Mouse (Mus musculus) liver, adult 2 months (tissue): ENCODE measurements around the gene Dhx8. TPM values are rescaled to one million over a fixed set of nuclear protein-coding genes. Genes with fewer than 3 reads are reported as not detected.
A peak's percentile ranks its signal among the peaks of the same experiment; 100 is the strongest.

Source experiments
- DNase-seq: peaks from one replicate; pipeline ENCODE4 v3.0.0-alpha.2; 2011; ENCODE audit warnings: low read depth, low spot score; ENCODE audit errors: extremely low read depth
- H3K27ac ChIP-seq: fragments of 200-500 bp; replicated peaks from 2 replicates; pipeline ENCODE4 v1.5.1; 2012; ENCODE audit warnings: low read depth, mild to moderate bottlenecking, control low read depth, inconsistent platforms, low read length; ENCODE audit not compliant: insufficient read depth
- H3K27me3 ChIP-seq: fragments of 200-500 bp; 2 replicates; pipeline ENCODE4 v1.6.1; 2012; ENCODE audit warnings: mild to moderate bottlenecking, moderate library complexity, low read length, inconsistent platforms; ENCODE audit not compliant: control insufficient read depth, insufficient read depth
- H3K36me3 ChIP-seq: fragments of 200-500 bp; 2 replicates; pipeline ENCODE4 v1.6.1; 2012; ENCODE audit warnings: low read length, inconsistent platforms; ENCODE audit not compliant: control insufficient read depth, insufficient read depth
- H3K4me1 ChIP-seq: fragments of 200-500 bp; 2 replicates; pipeline ENCODE4 v1.6.1; 2011; ENCODE audit warnings: low read length; ENCODE audit not compliant: control insufficient read depth, insufficient read depth
- H3K4me3 ChIP-seq: fragments of 200-500 bp; 2 replicates; pipeline ENCODE4 v1.5.1; 2011; ENCODE audit warnings: low read depth, mild to moderate bottlenecking, control low read depth, low read length, moderate library complexity; ENCODE audit not compliant: insufficient read depth
- H3K79me2 ChIP-seq: fragments of 200-500 bp; 2 replicates; pipeline ENCODE4 v1.6.1; 2012; ENCODE audit warnings: inconsistent platforms, mild to moderate bottlenecking, low read length, moderate library complexity; ENCODE audit not compliant: control insufficient read depth, insufficient read depth
- H3K9ac ChIP-seq: fragments of 200-500 bp; 2 replicates; pipeline ENCODE4 v1.6.1; 2012; ENCODE audit warnings: low read depth, mild to moderate bottlenecking, control low read depth, inconsistent platforms, low read length
- CTCF ChIP-seq: fragments of 200-500 bp; IDR thresholded peaks from 2 replicates; pipeline ENCODE4 v1.5.1; 2011; ENCODE audit warnings: low read depth, low read length, control low read depth
- POLR2A ChIP-seq: fragments of 200-500 bp; IDR thresholded peaks from 2 replicates; pipeline ENCODE4 v1.6.1; 2011; ENCODE audit warnings: low read length, control low read depth; ENCODE audit not compliant: insufficient read depth; ENCODE audit errors: extremely low read depth
- WGBS: fragments of 180-500 bp; shearing (Covaris S2); methylation state at CpG from one replicate; pipeline ENCODE4 v1.1.7; 2018; 5-methylcytosine and 5-hydroxymethylcytosine counted together
- polyA plus RNA-seq: library from polyadenylated mRNA; depleted of rRNA; stranded (reverse); fragments of >200 nt; gene quantifications from 2 replicates; pipeline ENCODE4 v1.2.3, GENCODE M21; 2012
- total RNA-seq: library from RNA; depleted of rRNA; stranded (reverse); fragments of >200 nt; gene quantifications from 2 replicates; pipeline ENCODE4 v1.2.3, GENCODE M21; 2014

The Dhx8 gene
- total and polyA plus RNA-seq, 2 experiments, result 5.5 to 7.7 TPM

DNA sequence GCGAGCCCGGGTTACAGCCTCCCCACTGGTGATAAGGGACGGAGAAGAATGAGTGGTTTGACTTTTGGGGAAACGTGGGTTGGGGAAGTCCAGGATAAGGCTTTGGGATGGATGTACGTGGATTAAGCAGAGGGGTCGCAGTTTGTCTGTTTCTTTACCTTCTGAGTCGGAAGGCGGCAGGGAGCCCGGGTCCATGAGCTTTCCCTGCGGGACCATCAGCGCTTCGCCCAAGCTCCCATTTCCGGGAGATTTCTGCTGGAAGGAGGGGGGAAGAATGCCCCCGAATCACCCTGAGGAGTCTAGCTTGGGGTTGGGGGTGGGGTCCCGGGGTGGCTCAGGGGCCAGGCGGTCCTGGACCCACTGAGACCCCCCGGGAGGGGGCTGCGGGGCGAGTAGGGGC lies 51.4 kb downstream of the Dhx8 start:
- peaks cover 9% of the 10 kb centered on the region for H3K27me3 ChIP-seq
- H3K4me1 ChIP-seq, result peaks cover 2% of the 10 kb centered on the region; the same call in 1 of the 2 replicates
- no peak for DNase-seq
- no peak overlapping the region for H3K4me3 ChIP-seq
- TF ChIP-seq POLR2A, result no peak
- no peak for TF ChIP-seq CTCF
- no peak overlapping the region for H3K27ac ChIP-seq
- WGBS, result 9% methylated on average over 17 of the region's 19 CpGs
- H3K79me2 ChIP-seq, result no peaks in the 10 kb centered on the region
- no peak overlapping the region for H3K9ac ChIP-seq
- H3K36me3 ChIP-seq, result no peaks in the 10 kb centered on the region

DNA sequence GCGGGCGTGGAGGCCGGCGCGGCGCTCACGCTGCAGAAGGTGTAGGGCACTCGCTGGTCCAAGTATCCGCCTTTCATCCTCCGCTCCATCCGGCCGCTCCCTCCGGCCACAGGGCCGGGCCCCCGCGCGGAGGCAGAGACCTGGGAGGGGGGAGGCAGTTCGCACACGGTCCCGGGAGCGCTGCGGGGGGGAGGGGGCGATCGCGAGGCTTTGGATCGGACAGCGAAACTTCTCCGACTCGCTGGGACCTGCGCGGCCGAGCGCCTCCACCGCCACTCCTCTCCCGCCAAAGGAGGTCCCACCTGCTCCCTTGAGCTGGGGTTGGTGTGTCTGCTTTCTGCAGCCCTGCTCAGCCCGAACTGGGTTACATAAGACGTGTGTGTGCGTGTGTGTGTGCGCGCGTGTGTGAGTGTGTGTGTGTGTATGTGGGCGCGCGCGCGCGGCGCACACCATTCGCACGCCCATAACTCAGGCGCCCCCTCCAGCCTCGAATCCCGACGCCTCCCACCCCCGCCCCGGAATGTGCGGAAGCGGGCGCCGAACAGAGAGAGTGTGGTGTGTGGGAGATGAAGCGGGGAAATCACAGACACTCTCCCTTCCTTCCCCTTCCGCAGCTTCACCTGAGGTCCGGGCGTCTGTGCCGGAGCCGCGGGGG lies 51.9 kb downstream of the Dhx8 start:
- Histone ChIP-seq H3K27ac (no peak overlapping the region), H3K9ac (peak overlapping the region; percentile 39), H3K4me1 (peaks cover 2% of the 10 kb centered on the region; the same call in 1 of the 2 replicates), H3K79me2 (no peaks in the 10 kb centered on the region), H3K4me3 (peak overlapping the region; percentile 47), H3K36me3 (no peaks in the 10 kb centered on the region), H3K27me3 (peaks cover 9% of the 10 kb centered on the region)
- TF ChIP-seq CTCF (no peak), POLR2A (no peak)
- under 1% methylated on average over 58 of the region's 67 CpGs for WGBS
- DNase-seq, result no peak

- Histone ChIP-seq H3K4me3 (peak within 1 kb of the TSS; percentile 47), H3K4me1 (peaks cover 2% of the 10 kb centered on the region; the same call in 1 of the 2 replicates), H3K9ac (peak within 1 kb of the TSS; percentile 39), H3K36me3 (no peaks in the 10 kb centered on the region), H3K27ac (no peak within 1 kb of the TSS), H3K27me3 (peaks cover 9% of the 10 kb centered on the region), H3K79me2 (no peaks in the 10 kb centered on the region)
- 2% methylated on average over 35 of the region's 35 CpGs for WGBS
- DNase-seq, result peak; percentile 77
- TF ChIP-seq POLR2A, result no peak
- no peak for TF ChIP-seq CTCF
These were observed 52.6 kb downstream of the Dhx8 start, which contains the start of gene Etv4 for GRCm38 (mm10) chr11:101785143-101785851. Etv4 (minus strand) TSS chr11:101785371.

GRCm38 (mm10) chr11:101785852-101786205 lies 53.1 kb downstream of the Dhx8 start:
- WGBS, result 12% methylated on average over 7 of the region's 7 CpGs
- no peak overlapping the region for H3K27ac ChIP-seq
- TF ChIP-seq POLR2A, result no peak
- H3K79me2 ChIP-seq, result no peaks in the 10 kb centered on the region
- H3K27me3 ChIP-seq, result peaks cover 9% of the 10 kb centered on the region
- H3K36me3 ChIP-seq, result no peaks in the 10 kb centered on the region
- no peak overlapping the region for H3K9ac ChIP-seq
- DNase-seq, result no peak
- peaks cover 2% of the 10 kb centered on the region; the same call in 1 of the 2 replicates for H3K4me1 ChIP-seq
- H3K4me3 ChIP-seq, result no peak overlapping the region

DNA sequence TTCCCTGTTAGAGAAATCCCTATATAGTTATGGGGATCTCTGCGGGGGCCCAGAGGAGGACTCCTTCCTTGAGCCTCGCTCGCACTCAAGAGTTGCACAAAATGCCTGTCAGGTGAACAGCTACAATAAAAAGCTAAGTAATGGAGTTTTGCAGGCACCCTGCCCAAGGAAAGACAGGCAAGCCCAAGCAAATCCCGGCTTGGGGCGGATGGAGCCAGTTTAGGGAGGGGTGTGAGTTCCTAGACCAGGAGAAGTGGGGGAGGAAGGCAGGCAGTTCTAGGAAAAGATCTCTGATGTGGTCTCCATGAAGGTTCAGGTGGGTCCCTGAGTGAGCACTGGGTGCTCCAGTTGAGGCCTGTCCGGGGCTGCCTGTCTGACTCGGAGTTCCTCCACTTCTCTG lies 53.9 kb downstream of the Dhx8 start:
- no peak overlapping the region for H3K4me3 ChIP-seq
- no peaks in the 10 kb centered on the region for H3K79me2 ChIP-seq
- whole genome bisulfite sequencing, result 79% methylated on average over 7 of the region's 7 CpGs
- H3K9ac ChIP-seq, result no peak overlapping the region
- H3K4me1 ChIP-seq, result peaks cover 2% of the 10 kb centered on the region; the same call in 1 of the 2 replicates
- H3K36me3 ChIP-seq, result no peaks in the 10 kb centered on the region
- no peak for DNase-seq
- H3K27me3 ChIP-seq, result peaks cover 9% of the 10 kb centered on the region
- TF ChIP-seq CTCF (no peak), POLR2A (no peak)
- H3K27ac ChIP-seq, result no peak overlapping the region

DNA sequence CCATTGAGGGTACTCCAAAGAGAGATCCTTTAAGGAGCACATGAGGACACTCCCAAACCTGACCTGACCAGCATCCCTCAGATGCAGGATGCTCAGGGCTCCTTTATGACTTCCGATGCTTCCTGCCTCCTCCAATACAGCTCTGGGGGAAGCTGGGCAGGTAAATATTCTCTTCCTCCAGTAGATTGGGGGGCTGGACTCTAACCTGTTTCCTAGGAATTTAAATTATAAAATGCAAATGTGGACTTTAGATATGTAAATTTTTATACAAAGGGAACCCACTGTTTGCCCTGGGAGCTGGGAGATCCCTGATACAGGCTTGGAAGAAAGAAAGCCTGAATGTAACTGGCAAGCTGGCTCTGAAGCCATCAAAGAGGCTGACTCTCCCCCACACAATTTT lies 54.7 kb downstream of the Dhx8 start:
- DNase-seq, result no peak
- Histone ChIP-seq H3K4me3 (no peak overlapping the region), H3K27me3 (peaks cover 9% of the 10 kb centered on the region), H3K79me2 (no peaks in the 10 kb centered on the region), H3K9ac (no peak overlapping the region), H3K36me3 (no peaks in the 10 kb centered on the region), H3K27ac (no peak overlapping the region), H3K4me1 (peaks cover 2% of the 10 kb centered on the region; the same call in 1 of the 2 replicates)
- 97% methylated on average over 1 of the region's 1 CpGs for WGBS
- TF ChIP-seq POLR2A (no peak), CTCF (no peak)
